Mouse (Mus musculus) lung, adult 2 months (tissue): ENCODE data around the gene Terf2. TPM values are rescaled to one million over a fixed set of nuclear protein-coding genes. Genes with fewer than 3 reads are reported as not detected.
A peak's percentile ranks its signal among the peaks of the same experiment; 100 is the strongest.

Experiments
- DNase-seq: peaks from one replicate; pipeline ENCODE4 v3.0.0; 2022
- H3K4me1 ChIP-seq: fragments of 200-500 bp; 2 replicates; pipeline ENCODE4 v1.6.1; 2011; ENCODE audit warnings: low read length; ENCODE audit not compliant: control insufficient read depth, insufficient read depth
- H3K4me3 ChIP-seq: fragments of 200-500 bp; replicated peaks from 2 replicates; pipeline ENCODE3; 2011; ENCODE audit warnings: low read depth, mild to moderate bottlenecking, control low read depth, low read length; ENCODE audit errors: extremely low read depth
- CTCF ChIP-seq: fragments of 200-500 bp; IDR thresholded peaks from 2 replicates; pipeline ENCODE4 v1.5.1; 2011; ENCODE audit warnings: mild to moderate bottlenecking, low read length, control low read depth; ENCODE audit not compliant: insufficient read depth
- POLR2A ChIP-seq: fragments of 200-500 bp; IDR thresholded peaks from 2 replicates; pipeline ENCODE4 v1.6.1; 2011; ENCODE audit warnings: low read depth, mild to moderate bottlenecking, control low read depth, low read length, borderline replicate concordance; ENCODE audit errors: extremely low read depth
- WGBS: fragments of 180-500 bp; shearing (Covaris S2); methylation state at CpG from one replicate; pipeline ENCODE4 v1.1.7; 2018; 5-methylcytosine and 5-hydroxymethylcytosine counted together
- polyA plus RNA-seq: library from polyadenylated mRNA; depleted of rRNA; stranded (reverse); fragments of >200 nt; gene quantifications from 2 replicates; pipeline ENCODE4 v1.2.3, GENCODE M21; 2012

Terf2 gene
- polyA plus RNA-seq, 1 experiment: 13.5 TPM

- 77% methylated on average over 24 of the region's 24 CpGs for WGBS
- no peak for DNase-seq
- H3K4me1 ChIP-seq: peaks cover 9% of the 10 kb centered on the region
- no peak overlapping the region for H3K4me3 ChIP-seq
- TF ChIP-seq POLR2A (no peak), CTCF (no peak)
These were observed 36.5 kb upstream of the Terf2 start for GRCm38 (mm10) chr8:107132581-107133491.

GRCm38 (mm10) chr8:107130028-107130427 is 33.7 kb upstream of the Terf2 start:
- no peak for DNase-seq
- no peak overlapping the region for H3K4me3 ChIP-seq
- TF ChIP-seq POLR2A (no peak), CTCF (no peak)
- 68% methylated on average over 6 of the region's 6 CpGs for WGBS
- peaks cover 9% of the 10 kb centered on the region for H3K4me1 ChIP-seq

- Histone ChIP-seq H3K4me3 (no peak overlapping the region), H3K4me1 (peaks cover 9% of the 10 kb centered on the region)
- no peak for DNase-seq
- no peak for TF ChIP-seq POLR2A
- TF ChIP-seq CTCF: no peak
- WGBS: 36% methylated on average over 8 of the region's 8 CpGs
These were observed 33.1 kb upstream of the Terf2 start for GRCm38 (mm10) chr8:107129171-107130025.

- TF ChIP-seq CTCF (no peak), POLR2A (no peak)
- DNase-seq: no peak
- WGBS: 79% methylated on average over 8 of the region's 8 CpGs
- peaks cover 5% of the 10 kb centered on the region for H3K4me1 ChIP-seq
- no peak overlapping the region for H3K4me3 ChIP-seq
These were observed 28.0 kb upstream of the Terf2 start for GRCm38 (mm10) chr8:107124343-107124742.

- TF ChIP-seq CTCF (no peak), POLR2A (no peak)
- no peak for DNase-seq
- Histone ChIP-seq H3K4me1 (peaks cover 7% of the 10 kb centered on the region; the same call in 1 of the 2 replicates), H3K4me3 (no peak overlapping the region)
- 33% methylated on average over 9 of the region's 9 CpGs for WGBS
These were observed 26.8 kb upstream of the Terf2 start for GRCm38 (mm10) chr8:107123063-107123614.

- WGBS: 80% methylated on average over 7 of the region's 7 CpGs
- DNase-seq: no peak
- Histone ChIP-seq H3K4me3 (no peak overlapping the region), H3K4me1 (peaks cover 7% of the 10 kb centered on the region; the same call in 1 of the 2 replicates)
- no peak for TF ChIP-seq CTCF
- TF ChIP-seq POLR2A: no peak
These were observed 25.4 kb upstream of the Terf2 start for GRCm38 (mm10) chr8:107121681-107122291.

GRCm38 (mm10) chr8:107120806-107121205 is 24.5 kb upstream of the Terf2 start:
- TF ChIP-seq POLR2A: no peak
- no peak for TF ChIP-seq CTCF
- no peak for DNase-seq
- Histone ChIP-seq H3K4me3 (no peak overlapping the region), H3K4me1 (peaks cover 11% of the 10 kb centered on the region)

GRCm38 (mm10) chr8:107119412-107119811 is 23.1 kb upstream of the Terf2 start:
- Histone ChIP-seq H3K4me1 (peaks cover 21% of the 10 kb centered on the region), H3K4me3 (no peak overlapping the region)
- DNase-seq: no peak
- TF ChIP-seq CTCF (no peak), POLR2A (no peak)
- 62% methylated on average over 9 of the region's 9 CpGs for WGBS

GRCm38 (mm10) chr8:107118803-107119233 is 22.5 kb upstream of the Terf2 start:
- TF ChIP-seq POLR2A (no peak), CTCF (no peak)
- WGBS: 20% methylated on average over 7 of the region's 7 CpGs
- Histone ChIP-seq H3K4me3 (no peak overlapping the region), H3K4me1 (peaks cover 24% of the 10 kb centered on the region)
- peak; percentile 33 for DNase-seq
